Mouse (Mus musculus) cerebellum, adult (tissue): ENCODE results near the gene Gli3.
A peak's percentile ranks its signal among the peaks of the same experiment; 100 is the strongest.

Experiments used
- ATAC-seq: cut with Nextera tagmentation; 2 replicates; pipeline ENCODE4 v1.9.2; 2017; ENCODE audit warnings: mild to moderate bottlenecking, moderate library complexity, mixed read lengths; ENCODE audit not compliant: insufficient number of reproducible peaks, low FRiP score, low TSS enrichment

Gli3 gene

GRCm38 (mm10) chr13:15462830-15463491 is at the start of gene Gli3:
Gene Gli3, plus strand, starts transcription at chr13:15463235.
- ATAC-seq = peak; percentile 60; the same call in 1 of the 2 replicates

GRCm38 (mm10) chr13:15421182-15421750 is 41.8 kb upstream of the Gli3 start:
- no peak for ATAC-seq

- ATAC-seq = no peak
Observed at GRCm38 (mm10) chr13:15442002-15442401, 21.0 kb upstream of the Gli3 start.

- no peak for ATAC-seq
Observed at GRCm38 (mm10) chr13:15444312-15444711, 18.7 kb upstream of the Gli3 start.

- ATAC-seq = no peak
Observed at GRCm38 (mm10) chr13:15445591-15445990, 17.4 kb upstream of the Gli3 start.

- no peak for ATAC-seq
Observed at GRCm38 (mm10) chr13:15446004-15446403, 17.0 kb upstream of the Gli3 start.

GRCm38 (mm10) chr13:15446782-15447564 is 16.1 kb upstream of the Gli3 start:
- no peak for ATAC-seq

- no peak for ATAC-seq
Observed at GRCm38 (mm10) chr13:15450941-15451340, 12.1 kb upstream of the Gli3 start.

GRCm38 (mm10) chr13:15457841-15458240 is 5.2 kb upstream of the Gli3 start:
- ATAC-seq = no peak

- no peak for ATAC-seq
Observed at GRCm38 (mm10) chr13:15461926-15462325, 1.1 kb upstream of the Gli3 start.

- no peak for ATAC-seq
Observed at GRCm38 (mm10) chr13:15463492-15464080, 551 bp downstream of the Gli3 start.

GRCm38 (mm10) chr13:15464081-15464526 is 1.1 kb downstream of the Gli3 start:
- no peak for ATAC-seq

GRCm38 (mm10) chr13:15464741-15465250 is 1.8 kb downstream of the Gli3 start:
- no peak for ATAC-seq

- ATAC-seq = no peak
Observed at GRCm38 (mm10) chr13:15466496-15466895, 3.5 kb downstream of the Gli3 start.

- no peak for ATAC-seq
Observed at GRCm38 (mm10) chr13:15467409-15467808, 4.4 kb downstream of the Gli3 start.

- no peak for ATAC-seq
Observed at GRCm38 (mm10) chr13:15468421-15468820, 5.4 kb downstream of the Gli3 start.

GRCm38 (mm10) chr13:15470056-15470455 is 7.0 kb downstream of the Gli3 start:
- no peak for ATAC-seq

- ATAC-seq = no peak
Observed at GRCm38 (mm10) chr13:15472712-15473111, 9.7 kb downstream of the Gli3 start.

- no peak for ATAC-seq
Observed at GRCm38 (mm10) chr13:15474393-15474792, 11.4 kb downstream of the Gli3 start.

GRCm38 (mm10) chr13:15486033-15486891 is 23.2 kb downstream of the Gli3 start:
- no peak for ATAC-seq
